Mouse (Mus musculus): ENCODE results near the gene Nde1. TPM values are rescaled to one million over a fixed set of nuclear protein-coding genes. Genes with fewer than 3 reads are reported as not detected.
A peak's percentile ranks its signal among the peaks of the same experiment; 100 is the strongest.

Gene Nde1
- polyA plus RNA-seq, 2 experiments = 41.8 to 43.3 TPM

- ATAC-seq (ENCODE audit: insufficient read depth) (no peak), DNase-seq (ENCODE audit: low read depth in 3 of 3, low spot score in 3 of 3) (no peak)
- Histone ChIP-seq H3K4me2 (ENCODE audit: low read depth) (peak overlapping the region; percentile 85), H3K4me1 (replicated peaks; ENCODE audit: control insufficient read depth in 2 of 2, insufficient read depth in 2 of 2, low read length in 1 of 2) (peaks cover 14 to 16% of the 10 kb centered on the region in 2 experiments), H3K4me3 (ENCODE audit: insufficient read depth in 1 of 2, low read depth in 2 of 2, low read length in 2 of 2) (peak overlapping the region; percentile 88 to 90), H3K27ac (peak overlapping the region; percentile 51), H3K9me3 (ENCODE audit: control insufficient read depth, low read length) (no peaks in the 10 kb centered on the region), H3K9ac (replicated peaks) (peak overlapping the region; percentile 77), H3K27me3 (ENCODE audit: control insufficient read depth, insufficient read depth, low read length) (no peaks in the 10 kb centered on the region), H3K36me3 (replicated peaks; ENCODE audit: control insufficient read depth, insufficient read depth, low read depth) (no peaks in the 10 kb centered on the region; the same call in 1 of the 2 replicates)
- WGBS (ENCODE audit: insufficient replicate concordance) = 10% methylated on average over 7 of the region's 7 CpGs
- TF ChIP-seq CTCF (IDR thresholded peaks at IDR 0.05; ENCODE audit: low read depth) = 0 out of 2 replicates have a peak, but pooled peaks have one; percentile 24
- no peak for TF ChIP-seq EP300 (IDR thresholded peaks at IDR 0.05; ENCODE audit: low read depth)
These were observed 4.5 kb upstream of the Nde1 start for GRCm38 (mm10) chr16:14158536-14158935.

GRCm38 (mm10) chr16:14158936-14159745, 3.9 kb upstream of the Nde1 start:
- DNase-seq (ENCODE audit: low read depth in 3 of 3, low spot score in 3 of 3) = peak; percentile 98 to 99 (median 98)
- 1% methylated on average over 57 of the region's 58 CpGs for WGBS (ENCODE audit: insufficient replicate concordance)
- Histone ChIP-seq H3K4me2 (ENCODE audit: low read depth) (peak overlapping the region; percentile 92), H3K9me3 (ENCODE audit: control insufficient read depth, low read length) (no peaks in the 10 kb centered on the region), H3K27ac (peak overlapping the region; percentile 88), H3K27me3 (ENCODE audit: control insufficient read depth, insufficient read depth, low read length) (no peaks in the 10 kb centered on the region), H3K4me3 (ENCODE audit: insufficient read depth in 1 of 2, low read depth in 2 of 2, low read length in 2 of 2) (peak overlapping the region; percentile 88 to 90), H3K4me1 (replicated peaks; ENCODE audit: control insufficient read depth in 2 of 2, insufficient read depth in 2 of 2, low read length in 1 of 2) (peaks cover 17 to 18% of the 10 kb centered on the region in 2 experiments), H3K36me3 (replicated peaks; ENCODE audit: control insufficient read depth, insufficient read depth, low read depth) (no peaks in the 10 kb centered on the region; the same call in 1 of the 2 replicates), H3K9ac (replicated peaks) (peak overlapping the region; percentile 86)
- ATAC-seq (ENCODE audit: insufficient read depth) = peak; percentile 82
- TF ChIP-seq CTCF (IDR thresholded peaks at IDR 0.05; ENCODE audit: low read depth) = no peak; the same call in 1 of the 2 replicates
- no peak for TF ChIP-seq EP300 (IDR thresholded peaks at IDR 0.05; ENCODE audit: low read depth)

GRCm38 (mm10) chr16:14159746-14160131, 3.3 kb upstream of the Nde1 start:
- Histone ChIP-seq H3K36me3 (replicated peaks; ENCODE audit: control insufficient read depth, insufficient read depth, low read depth) (no peaks in the 10 kb centered on the region; the same call in 1 of the 2 replicates), H3K9me3 (ENCODE audit: control insufficient read depth, low read length) (no peaks in the 10 kb centered on the region), H3K4me3 (ENCODE audit: insufficient read depth in 1 of 2, low read depth in 2 of 2, low read length in 2 of 2) (peak overlapping the region; percentile 87 to 90), H3K4me2 (ENCODE audit: low read depth) (peak overlapping the region; percentile 92), H3K9ac (replicated peaks) (peak overlapping the region; percentile 86), H3K4me1 (replicated peaks; ENCODE audit: control insufficient read depth in 2 of 2, insufficient read depth in 2 of 2, low read length in 1 of 2) (peaks cover 20 to 22% of the 10 kb centered on the region in 2 experiments), H3K27me3 (ENCODE audit: control insufficient read depth, insufficient read depth, low read length) (no peaks in the 10 kb centered on the region), H3K27ac (peak overlapping the region; percentile 88)
- whole genome bisulfite sequencing (ENCODE audit: insufficient replicate concordance) = under 1% methylated on average over 10 of the region's 10 CpGs
- peak; percentile 33; the same call in 1 of the 2 replicates for TF ChIP-seq EP300 (IDR thresholded peaks at IDR 0.05; ENCODE audit: low read depth)
- TF ChIP-seq CTCF (IDR thresholded peaks at IDR 0.05; ENCODE audit: low read depth) = peak; percentile 87
- DNase-seq (ENCODE audit: low read depth in 3 of 3, low spot score in 3 of 3) (peak; percentile 59 to 73 (median 60)), ATAC-seq (ENCODE audit: insufficient read depth) (no peak)

- H3K9ac ChIP-seq (replicated peaks) = no peak overlapping the region
- TF ChIP-seq EP300 (IDR thresholded peaks at IDR 0.05; ENCODE audit: low read depth) (no peak), CTCF (IDR thresholded peaks at IDR 0.05; ENCODE audit: low read depth) (no peak)
- no peak overlapping the region for H3K4me3 ChIP-seq (ENCODE audit: insufficient read depth in 1 of 2, low read depth in 2 of 2, low read length in 2 of 2)
- no peak for ATAC-seq (ENCODE audit: insufficient read depth)
- no peak for DNase-seq (ENCODE audit: low read depth in 3 of 3, low spot score in 3 of 3)
- 67% methylated on average over 1 of the region's 1 CpGs for WGBS (ENCODE audit: insufficient replicate concordance)
- H3K27ac ChIP-seq = no peak overlapping the region
- H3K4me1 ChIP-seq (replicated peaks; ENCODE audit: control insufficient read depth in 2 of 2, insufficient read depth in 2 of 2, low read length in 1 of 2) = peaks cover 29 to 31% of the 10 kb centered on the region in 2 experiments
- H3K4me2 ChIP-seq (ENCODE audit: low read depth) = no peak overlapping the region
- no peaks in the 10 kb centered on the region; the same call in 1 of the 2 replicates for H3K36me3 ChIP-seq (replicated peaks; ENCODE audit: control insufficient read depth, insufficient read depth, low read depth)
- no peaks in the 10 kb centered on the region for H3K9me3 ChIP-seq (ENCODE audit: control insufficient read depth, low read length)
- H3K27me3 ChIP-seq (ENCODE audit: control insufficient read depth, insufficient read depth, low read length) = no peaks in the 10 kb centered on the region
These were observed 2.1 kb upstream of the Nde1 start for GRCm38 (mm10) chr16:14160941-14161340.

GRCm38 (mm10) chr16:14163731-14164130, 656 bp downstream of the Nde1 start:
- WGBS (ENCODE audit: insufficient replicate concordance) = 3% methylated on average over 10 of the region's 10 CpGs
- Histone ChIP-seq H3K4me1 (replicated peaks; ENCODE audit: control insufficient read depth in 2 of 2, insufficient read depth in 2 of 2, low read length in 1 of 2) (peaks cover 27 to 36% of the 10 kb centered on the region in 2 experiments), H3K9ac (replicated peaks) (peak overlapping the region; percentile 98), H3K4me2 (ENCODE audit: low read depth) (peak overlapping the region; percentile 96), H3K4me3 (ENCODE audit: insufficient read depth in 1 of 2, low read depth in 2 of 2, low read length in 2 of 2) (peak overlapping the region; percentile 93 to 96), H3K27me3 (ENCODE audit: control insufficient read depth, insufficient read depth, low read length) (no peaks in the 10 kb centered on the region), H3K27ac (peak overlapping the region; percentile 84), H3K9me3 (ENCODE audit: control insufficient read depth, low read length) (no peaks in the 10 kb centered on the region), H3K36me3 (replicated peaks; ENCODE audit: control insufficient read depth, insufficient read depth, low read depth) (peaks cover 6% of the 10 kb centered on the region)
- no peak for DNase-seq (ENCODE audit: low read depth in 3 of 3, low spot score in 3 of 3)
- TF ChIP-seq CTCF (IDR thresholded peaks at IDR 0.05; ENCODE audit: low read depth) (no peak), EP300 (IDR thresholded peaks at IDR 0.05; ENCODE audit: low read depth) (no peak)
- ATAC-seq (ENCODE audit: insufficient read depth) = no peak
